Mouse (Mus musculus) C2C12 (cell line): ENCODE measurements around the gene Arhgap15.

Source experiments
- CTCF ChIP-seq: IDR thresholded peaks from one replicate; pipeline ENCODE4 v1.5.1; 2011; ENCODE audit not compliant: control insufficient read depth, insufficient read depth, insufficient read length
- MYOD1 ChIP-seq: IDR thresholded peaks from one replicate; pipeline ENCODE4 v1.6.1; 2011; ENCODE audit warnings: low read depth; ENCODE audit not compliant: control insufficient read depth, insufficient read length
- MYOG ChIP-seq: IDR thresholded peaks from one replicate; pipeline ENCODE4 v1.6.1; 2011; ENCODE audit not compliant: control insufficient read depth, insufficient read length; ENCODE audit errors: extremely low read depth
- USF1 ChIP-seq: IDR thresholded peaks from one replicate; pipeline ENCODE4 v1.6.1; 2011; ENCODE audit warnings: low read depth, mild to moderate bottlenecking, control low read depth, moderate library complexity

- TF ChIP-seq CTCF: no peak
- no peak for TF ChIP-seq MYOD1
- no peak for TF ChIP-seq MYOG
- TF ChIP-seq USF1: no peak
Measured at GRCm38 (mm10) chr2:44393789-44394188, 645.2 kb downstream of the Arhgap15 start.
